Mouse (Mus musculus) heart, adult 9 months (tissue): ENCODE measurements around the gene Rnase11.

ENCODE experiments used
- DNase-seq, 2 experiments: peaks; one replicate each; pipeline ENCODE4 v3.0.0; 2022; ENCODE audit warnings: low spot score in 2 of 2

Gene Rnase11

GRCm38 (mm10) chr14:51009572-51009971 is 40.4 kb downstream of the Rnase11 start:
- no peak for DNase-seq

GRCm38 (mm10) chr14:51008781-51009180 is 41.2 kb downstream of the Rnase11 start:
- DNase-seq = no peak

- peak; percentile 87 for DNase-seq
Observed at GRCm38 (mm10) chr14:51007914-51008713, 41.8 kb downstream of the Rnase11 start.

- DNase-seq = no peak
Observed at GRCm38 (mm10) chr14:51007152-51007801, 42.7 kb downstream of the Rnase11 start, which contains the start of gene Rnase10. TSS of gene Rnase10 (plus strand) at chr14:51007751.
